Mouse (Mus musculus) MEL (cell line): ENCODE data around the gene Hnrnph3. TPM values are rescaled to one million over a fixed set of nuclear protein-coding genes. Genes with fewer than 3 reads are reported as not detected.

Experiments used
- DNase-seq: peaks from one replicate; pipeline ENCODE4 v3.0.0; 2011; ENCODE audit warnings: low read depth, low spot score
- H3K27ac ChIP-seq: 2 replicates; pipeline ENCODE4 v1.5.1; 2012; ENCODE audit warnings: low read depth, mild to moderate bottlenecking, control low read depth, low read length, moderate library complexity; ENCODE audit not compliant: control insufficient read depth
- H3K27me3 ChIP-seq, 2 experiments: fragments of 150-350 bp in 1 of 2; sonication (generic) in 1 of 2; 2 replicates each; pipeline ENCODE4 v1.6.1; 2012; ENCODE audit warnings: low read length in 2 of 2, mild to moderate bottlenecking in 2 of 2, improper control_type of control experiment in 1 of 2, moderate library complexity in 1 of 2; ENCODE audit not compliant: insufficient read depth in 2 of 2, control insufficient read depth in 1 of 2
- H3K36me3 ChIP-seq, 2 experiments: 2 replicates each; pipeline ENCODE4 v1.6.1; 2012 to 2014; ENCODE audit warnings: low read length in 2 of 2, improper control_type of control experiment in 1 of 2, inconsistent platforms in 1 of 2, mild to moderate bottlenecking in 1 of 2; ENCODE audit not compliant: insufficient read depth in 2 of 2, control insufficient read depth in 1 of 2
- H3K4me1 ChIP-seq, 2 experiments: fragments of 150-350 bp in 1 of 2; sonication (generic) in 1 of 2; 2 replicates each; pipeline ENCODE4 v1.6.1; 2012; ENCODE audit warnings: low read length in 2 of 2, improper control_type of control experiment in 1 of 2, mild to moderate bottlenecking in 1 of 2; ENCODE audit not compliant: insufficient read depth in 2 of 2, control insufficient read depth in 1 of 2
- H3K4me3 ChIP-seq, 2 experiments: fragments of 150-350 bp in 1 of 2; sonication (generic) in 1 of 2; 2 replicates each; pipeline ENCODE4 v1.5.1; 2012; ENCODE audit warnings: low read depth in 2 of 2, low read length in 2 of 2, mild to moderate bottlenecking in 2 of 2, moderate library complexity in 2 of 2, control low read depth in 1 of 2, improper control_type of control experiment in 1 of 2; ENCODE audit not compliant: control insufficient read depth in 1 of 2, insufficient read depth in 1 of 2
- H3K79me2 ChIP-seq: 2 replicates; pipeline ENCODE4 v1.6.1; 2012; ENCODE audit warnings: mild to moderate bottlenecking, low read length, moderate library complexity; ENCODE audit not compliant: control insufficient read depth, poor library complexity, insufficient read depth
- H3K9ac ChIP-seq: 2 replicates; pipeline ENCODE4 v1.6.1; 2012; ENCODE audit warnings: low read depth, mild to moderate bottlenecking, control low read depth, low read length, moderate library complexity; ENCODE audit not compliant: control insufficient read depth, poor library complexity, severe bottlenecking
- H3K9me3 ChIP-seq: fragments of 150-350 bp; sonication (generic); replicated peaks from 2 replicates; pipeline ENCODE4 v1.6.1; 2012; ENCODE audit warnings: mild to moderate bottlenecking, low read length, improper control_type of control experiment, moderate library complexity; ENCODE audit not compliant: insufficient read depth
- BHLHE40 ChIP-seq: IDR thresholded peaks from 2 replicates; pipeline ENCODE4 v1.6.1; 2012; ENCODE audit warnings: low read depth, mild to moderate bottlenecking, inconsistent platforms, low read length, improper control_type of control experiment, borderline replicate concordance
- CHD1 ChIP-seq: IDR thresholded peaks from 2 replicates; pipeline ENCODE4 v1.6.1; 2012; ENCODE audit warnings: low read depth, mild to moderate bottlenecking, inconsistent platforms, low read length, improper control_type of control experiment
- CTCF ChIP-seq, 3 experiments: IDR thresholded peaks in 2 of 3; conservative IDR thresholded peaks in 1 of 3; 2 replicates each; pipeline ENCODE4 v1.5.1; 2011 to 2012; ENCODE audit warnings: low read length in 3 of 3, low read depth in 2 of 3, mild to moderate bottlenecking in 2 of 3, improper control_type of control experiment in 1 of 3, inconsistent platforms in 1 of 3, mixed read lengths in 1 of 3, moderate library complexity in 1 of 3; ENCODE audit not compliant: control insufficient read depth in 1 of 3, insufficient read depth in 1 of 3, poor library complexity in 1 of 3, severe bottlenecking in 1 of 3
- ELF1 ChIP-seq: IDR thresholded peaks from 2 replicates; pipeline ENCODE4 v1.6.1; 2014; ENCODE audit warnings: low read depth, mild to moderate bottlenecking, inconsistent platforms, low read length, improper control_type of control experiment, moderate library complexity
- ETS1 ChIP-seq: IDR thresholded peaks from 2 replicates; pipeline ENCODE4 v1.6.1; 2012; ENCODE audit warnings: low read depth, mild to moderate bottlenecking, inconsistent platforms, low read length, improper control_type of control experiment, moderate library complexity
- MAZ ChIP-seq: IDR thresholded peaks from 2 replicates; pipeline ENCODE4 v1.6.1; 2012; ENCODE audit warnings: low read depth, mild to moderate bottlenecking, inconsistent platforms, low read length, improper control_type of control experiment
- MYB ChIP-seq: IDR thresholded peaks from 2 replicates; pipeline ENCODE4 v1.6.1; 2011; ENCODE audit warnings: mild to moderate bottlenecking, low read depth, low read length, improper control_type of control experiment
- POLR2A ChIP-seq, 2 experiments: IDR thresholded peaks; 2 replicates each; pipeline ENCODE4 v1.6.1; 2011 to 2012; ENCODE audit warnings: low read length in 2 of 2, mild to moderate bottlenecking in 2 of 2, control low read depth in 1 of 2, improper control_type of control experiment in 1 of 2, low read depth in 1 of 2, moderate library complexity in 1 of 2; ENCODE audit not compliant: control insufficient read depth in 1 of 2, insufficient read depth in 1 of 2, poor library complexity in 1 of 2
- RCOR1 ChIP-seq: IDR thresholded peaks from 2 replicates; pipeline ENCODE4 v1.6.1; 2012; ENCODE audit warnings: low read depth, mild to moderate bottlenecking, inconsistent platforms, low read length, improper control_type of control experiment
- SMC3 ChIP-seq: IDR thresholded peaks from 2 replicates; pipeline ENCODE4 v1.6.1; 2011; ENCODE audit warnings: low read depth, low read length, improper control_type of control experiment
- TAL1 ChIP-seq: IDR thresholded peaks from 2 replicates; pipeline ENCODE4 v1.6.1; 2012; ENCODE audit warnings: mild to moderate bottlenecking, inconsistent platforms, low read length, moderate library complexity, mixed read lengths
- USF2 ChIP-seq, 2 experiments: IDR thresholded peaks; 2 replicates each; pipeline ENCODE4 v1.6.1; 2011 to 2012; ENCODE audit warnings: improper control_type of control experiment in 2 of 2, low read length in 2 of 2, borderline replicate concordance in 1 of 2, inconsistent platforms in 1 of 2, low read depth in 1 of 2, mild to moderate bottlenecking in 1 of 2; ENCODE audit not compliant: insufficient read depth in 1 of 2
- ZKSCAN1 ChIP-seq: IDR thresholded peaks from 2 replicates; pipeline ENCODE4 v1.6.1; 2012; ENCODE audit warnings: low read depth, mild to moderate bottlenecking, inconsistent platforms, low read length, improper control_type of control experiment, moderate library complexity
- ZMIZ1 ChIP-seq: IDR thresholded peaks from 2 replicates; pipeline ENCODE4 v1.6.1; 2012; ENCODE audit warnings: low read depth, mild to moderate bottlenecking, inconsistent platforms, low read length, improper control_type of control experiment, moderate library complexity
- polyA plus RNA-seq, 2 experiments: library from polyadenylated mRNA; stranded (reverse) in 1 of 2; unstranded in 1 of 2; fragments of >175 nt in 1 of 2; fragments of >200 nt in 1 of 2; gene quantifications; 2 replicates each; pipeline versions ENCODE4 v1.2.1 to v1.2.4; 2012; ENCODE audit warnings: low replicate concordance in 2 of 2, low read depth in 1 of 2; ENCODE audit not compliant: insufficient read length in 2 of 2, insufficient read depth in 1 of 2, missing spikeins in 1 of 2
- total RNA-seq: library from RNA; depleted of rRNA; stranded (reverse); fragments of 300-350 nt; gene quantifications from 2 replicates; pipeline ENCODE4 v1.2.3, GENCODE M21; 2012

Hnrnph3 gene
- total and polyA plus RNA-seq, 3 experiments = 11.5 to 62.4 TPM; not detected in 1

- H3K27ac ChIP-seq = peak overlapping the region; percentile 98
- peaks cover 2 to 12% of the 10 kb centered on the region in 2 experiments for H3K4me1 ChIP-seq
- peak overlapping the region; percentile 79 to 81 for H3K4me3 ChIP-seq
- H3K9me3 ChIP-seq = no peaks in the 10 kb centered on the region
- no peak for DNase-seq
- H3K36me3 ChIP-seq = peaks cover 0 to 29% of the 10 kb centered on the region in 2 experiments; a peak in 2 of 4 replicates
- H3K79me2 ChIP-seq = peaks cover 37% of the 10 kb centered on the region
- TF ChIP-seq ZMIZ1 = no peak
- peak; percentile 30 for TF ChIP-seq SMC3
- no peak for TF ChIP-seq BHLHE40
- 0 out of 2 replicates have a peak, but pooled peaks have one; percentile 67 for TF ChIP-seq CHD1
- TF ChIP-seq ZKSCAN1 = no peak
- no peak for TF ChIP-seq RCOR1
- peak in 1 of 3 experiments; percentile 24; a peak in 2 of 6 replicates for TF ChIP-seq CTCF (IDR thresholded peaks at IDR 0.05 in 2 of 3, conservative IDR thresholded peaks at IDR 0.05 in 1 of 3; ENCODE audit: control insufficient read depth in 1 of 3, insufficient read depth in 1 of 3, low read depth in 2 of 3, low read length in 3 of 3, poor library complexity in 1 of 3, severe bottlenecking in 1 of 3)
- TF ChIP-seq MYB = no peak
- no peak; a peak in 1 of 4 replicates for TF ChIP-seq POLR2A (IDR thresholded peaks at IDR 0.05; ENCODE audit: control insufficient read depth in 1 of 2, insufficient read depth in 1 of 2, low read depth in 1 of 2, low read length in 2 of 2, poor library complexity in 1 of 2)
- no peak for TF ChIP-seq TAL1
- TF ChIP-seq USF2 (IDR thresholded peaks at IDR 0.05; ENCODE audit: borderline replicate concordance in 1 of 2, insufficient read depth in 1 of 2, low read depth in 1 of 2, low read length in 2 of 2) = no peak
- no peak for TF ChIP-seq ELF1
- H3K27me3 ChIP-seq = no peaks in the 10 kb centered on the region
- H3K9ac ChIP-seq = peak overlapping the region; percentile 89
Observed at GRCm38 (mm10) chr10:63024580-63024910, 528 bp upstream of the Hnrnph3 start.

- no peak for TF ChIP-seq ETS1
- TF ChIP-seq MAZ = peak; percentile 35; the same call in 1 of the 2 replicates
- Histone ChIP-seq H3K27me3 (no peaks in the 10 kb centered on the region), H3K79me2 (peaks cover 43% of the 10 kb centered on the region), H3K4me3 (peak overlapping the region; percentile 91 to 97), H3K9me3 (no peaks in the 10 kb centered on the region), H3K9ac (peak overlapping the region; percentile 98), H3K4me1 (peaks cover 2 to 12% of the 10 kb centered on the region in 2 experiments), H3K27ac (peak overlapping the region; percentile 97), H3K36me3 (peaks cover 3 to 29% of the 10 kb centered on the region in 2 experiments; a peak in 3 of 4 replicates)
- DNase-seq = peak; percentile 62
Observed at GRCm38 (mm10) chr10:63023121-63023748, 782 bp downstream of the Hnrnph3 start.
